Mouse (Mus musculus) A20 (cell line): Measurements from ENCODE around the gene Glt1d1.

Experiments used
- DNase-seq: peaks from one replicate; pipeline ENCODE4 v3.0.0-alpha.2; 2011; ENCODE audit warnings: low read depth, low spot score

Gene Glt1d1

DNA sequence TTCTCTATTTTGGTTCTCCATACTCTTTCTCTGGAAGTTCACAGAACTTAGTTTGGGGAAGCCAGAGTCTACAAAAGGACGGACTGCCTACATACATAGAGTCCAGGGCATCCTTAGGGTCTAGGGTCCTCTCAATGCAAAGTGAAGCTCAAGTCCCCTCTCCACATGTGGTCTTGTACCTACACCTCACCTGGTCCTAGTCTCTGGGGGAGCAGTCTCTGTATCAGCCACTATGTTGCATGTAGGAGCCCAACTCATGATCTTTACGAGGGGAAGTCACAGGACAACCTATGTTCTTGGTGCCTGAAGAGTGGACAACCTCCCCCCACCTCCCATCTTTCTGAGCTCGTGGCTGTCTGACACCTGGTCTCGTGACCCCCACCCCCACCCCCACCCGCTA is 391 bp upstream of the Glt1d1 start:
- no peak for DNase-seq

DNA sequence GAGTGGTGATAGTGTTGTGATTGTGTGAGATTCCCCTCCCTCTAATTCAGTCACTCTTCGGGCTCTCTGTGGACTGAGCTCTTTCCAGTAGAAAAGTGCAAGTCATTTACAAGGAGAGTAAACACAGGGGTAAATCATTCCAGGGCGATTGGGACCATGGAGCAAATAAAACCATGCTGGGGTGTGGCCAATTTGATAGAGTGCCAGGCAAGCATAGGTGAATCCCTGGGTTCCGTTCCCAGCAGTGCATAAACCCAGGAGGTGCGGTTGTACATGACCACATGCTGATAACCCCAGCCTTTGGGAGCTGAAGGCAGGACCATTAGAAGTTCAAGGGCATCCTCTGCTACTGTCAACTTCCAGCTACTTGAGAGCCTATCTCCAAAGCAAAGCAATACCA is 1.1 kb downstream of the Glt1d1 start:
- DNase-seq: no peak

DNA sequence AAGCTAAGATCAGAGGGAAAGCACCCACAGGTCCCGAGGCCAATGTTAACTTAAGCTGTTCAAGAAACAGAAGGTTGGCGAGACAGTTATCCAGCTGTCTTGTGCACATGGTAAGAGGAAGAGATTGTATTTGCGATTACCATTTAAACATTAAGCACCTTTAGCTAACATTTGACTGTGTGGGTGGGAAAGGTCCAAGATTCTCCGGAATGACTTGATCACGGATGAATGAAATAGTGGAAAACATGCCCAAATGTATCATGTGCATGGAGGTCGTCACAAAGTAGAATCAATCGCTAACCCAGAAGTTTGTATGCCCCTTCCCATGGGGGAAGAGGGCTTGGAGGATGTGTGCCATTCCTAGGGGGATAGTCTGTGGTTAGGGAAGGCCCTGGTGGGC is 1.6 kb downstream of the Glt1d1 start:
- no peak for DNase-seq

DNA sequence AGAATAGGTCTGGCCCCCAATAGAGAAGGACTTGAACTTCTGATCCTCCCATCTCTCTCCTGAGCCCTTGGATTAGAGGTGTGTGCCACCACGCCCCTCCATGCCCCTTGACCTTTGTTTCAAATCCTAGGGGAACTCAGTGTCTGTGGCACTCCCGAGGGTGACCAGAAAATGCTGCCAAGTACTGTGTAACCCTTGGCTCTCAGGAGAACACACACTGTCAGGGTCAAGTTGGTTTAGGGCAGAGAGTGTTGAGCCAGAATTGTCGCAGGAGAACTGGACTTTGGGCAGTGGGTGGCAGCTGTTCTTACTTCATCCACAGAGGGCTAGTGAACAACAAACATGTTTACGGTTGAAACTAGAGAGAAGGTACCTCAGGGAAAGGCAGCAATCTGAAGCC is 5.6 kb downstream of the Glt1d1 start:
- DNase-seq: no peak

DNA sequence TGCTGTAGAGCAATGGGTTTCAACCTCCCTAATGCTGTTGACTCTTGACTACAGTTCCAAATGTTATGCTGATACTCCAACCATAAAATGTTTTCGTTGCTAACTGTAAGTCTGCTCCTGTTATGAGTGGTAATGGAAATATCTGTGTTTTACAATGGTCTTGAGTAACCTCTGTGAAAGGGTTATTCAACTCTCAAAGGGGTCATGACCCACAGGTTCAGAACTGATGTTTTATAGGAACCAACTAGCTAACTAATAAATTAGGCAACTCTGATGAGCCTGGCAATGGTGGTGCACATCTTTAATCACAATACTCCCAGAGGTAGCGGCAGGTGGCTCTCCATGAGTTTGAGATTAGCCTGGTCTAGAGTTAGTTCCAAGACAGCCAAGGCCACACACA is 6.1 kb downstream of the Glt1d1 start:
- DNase-seq: no peak

DNA sequence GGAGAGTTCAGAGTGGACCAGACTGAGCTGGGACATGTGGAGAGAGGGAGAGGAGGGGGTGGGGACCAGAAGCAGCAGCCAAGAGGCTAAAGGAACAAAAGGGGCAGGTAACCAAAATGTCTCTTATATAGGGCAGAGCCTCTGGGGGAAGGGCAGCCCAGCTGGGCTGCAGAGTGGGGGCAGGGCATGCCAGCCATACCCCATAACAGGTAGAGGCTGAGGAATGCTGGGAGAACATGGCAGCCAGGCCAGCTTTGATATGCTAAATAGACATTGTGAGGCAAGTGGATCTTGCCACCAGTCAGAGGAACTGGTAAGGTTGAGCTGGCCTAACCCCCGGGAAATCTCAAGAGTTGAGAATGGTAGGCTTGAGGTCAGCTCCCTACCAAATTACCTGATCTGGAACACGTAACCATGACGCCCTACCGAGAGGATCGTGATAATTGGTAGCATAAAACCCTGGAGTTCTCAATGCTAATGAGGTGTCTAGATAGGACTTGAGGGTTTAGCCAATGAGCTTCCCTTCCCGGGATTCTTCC is 7.1 kb downstream of the Glt1d1 start:
- DNase-seq: no peak

DNA sequence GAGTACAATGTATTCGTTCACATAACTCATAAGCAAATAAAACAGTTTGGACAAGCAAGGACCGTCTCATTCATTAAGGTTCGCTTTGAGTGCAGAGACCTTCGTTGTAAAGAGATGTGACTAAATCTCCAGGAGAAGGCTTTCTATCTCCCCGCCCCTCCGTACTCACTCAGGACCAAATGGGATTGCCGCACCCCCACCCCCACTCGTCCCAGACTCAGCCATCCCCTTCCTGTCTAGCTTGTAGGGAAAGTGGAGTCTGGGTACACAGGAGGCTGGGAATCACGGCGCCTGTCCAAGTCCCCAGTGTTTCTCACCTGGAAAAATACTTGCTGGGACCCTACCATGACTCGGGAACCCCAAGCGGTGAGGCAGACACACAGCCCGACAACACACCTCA is 7.6 kb downstream of the Glt1d1 start:
- DNase-seq: no peak

DNA sequence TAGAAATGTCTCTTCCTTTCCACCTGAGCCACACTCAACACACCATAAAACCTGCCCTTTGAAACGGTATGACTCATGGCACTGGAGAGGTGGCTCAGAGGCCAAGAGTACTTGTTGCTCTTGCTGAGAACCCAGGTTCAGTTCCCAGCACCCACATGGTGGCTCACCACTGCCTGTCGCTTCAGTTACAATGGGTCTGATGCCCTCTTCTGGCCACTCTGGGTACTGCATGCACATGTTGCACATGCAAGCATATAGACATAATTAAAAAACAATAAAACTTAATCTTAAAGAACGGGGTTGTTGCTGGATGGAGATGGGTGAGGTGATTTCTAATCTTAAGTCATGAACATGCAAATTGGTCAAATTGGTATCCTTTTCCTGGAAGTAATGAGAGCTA is 8.3 kb downstream of the Glt1d1 start:
- no peak for DNase-seq

DNA sequence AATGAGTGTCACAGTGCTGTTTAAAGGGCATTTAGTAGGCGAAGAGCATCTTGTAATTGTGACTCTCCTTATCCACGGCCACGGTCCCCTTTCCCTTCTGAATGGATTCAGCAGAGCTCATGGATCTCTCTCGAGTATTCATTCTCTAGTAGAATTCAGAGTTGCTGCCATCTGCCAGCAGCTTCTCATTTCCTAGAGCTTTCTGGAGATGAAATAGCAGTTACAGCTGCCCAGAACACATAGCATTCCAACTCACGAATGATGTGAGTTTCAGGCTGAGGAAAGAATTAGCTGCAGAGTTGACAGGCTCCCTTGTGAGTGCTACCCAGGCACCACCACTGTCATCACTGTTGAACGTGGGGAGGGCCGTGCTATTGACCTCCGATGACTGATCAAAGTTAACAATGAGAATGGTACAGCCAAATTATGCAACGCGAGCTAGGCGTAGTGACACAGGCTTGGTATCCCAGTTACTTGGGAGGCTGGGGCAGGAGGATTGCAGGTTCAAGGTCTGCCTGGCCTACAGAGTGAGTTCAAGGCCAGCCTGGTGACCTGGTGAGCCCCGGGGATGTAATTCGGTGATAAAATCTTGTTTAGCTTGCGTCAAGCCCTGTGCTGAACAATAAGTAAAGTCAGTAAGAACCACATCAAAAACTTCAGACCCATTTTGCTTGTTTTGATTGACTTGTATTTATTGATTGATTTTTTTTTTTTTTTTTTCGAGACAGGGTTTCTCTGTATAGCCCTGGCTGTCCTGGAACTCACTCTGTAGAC is 9.3 kb downstream of the Glt1d1 start:
- DNase-seq: no peak

DNA sequence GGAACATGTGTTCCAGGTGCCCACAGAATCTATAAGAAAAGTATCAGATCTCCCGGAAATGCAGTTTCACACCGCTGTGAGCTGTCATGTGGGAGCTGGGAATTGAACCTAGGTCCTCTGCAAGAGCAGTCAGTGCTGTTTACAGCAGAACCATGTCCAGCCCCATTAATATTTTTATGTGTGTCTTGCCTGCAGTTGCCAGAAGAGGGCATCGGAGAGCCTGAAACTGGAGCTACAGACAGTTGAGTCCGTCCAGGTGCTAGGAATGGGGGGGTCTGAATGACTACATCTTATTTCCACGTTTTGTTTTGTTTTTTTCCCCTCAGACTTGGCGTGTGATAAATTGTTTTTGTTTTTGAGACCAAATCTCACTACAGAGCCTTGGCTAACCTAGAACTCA is 16.0 kb downstream of the Glt1d1 start:
- DNase-seq: peak; percentile 60

DNA sequence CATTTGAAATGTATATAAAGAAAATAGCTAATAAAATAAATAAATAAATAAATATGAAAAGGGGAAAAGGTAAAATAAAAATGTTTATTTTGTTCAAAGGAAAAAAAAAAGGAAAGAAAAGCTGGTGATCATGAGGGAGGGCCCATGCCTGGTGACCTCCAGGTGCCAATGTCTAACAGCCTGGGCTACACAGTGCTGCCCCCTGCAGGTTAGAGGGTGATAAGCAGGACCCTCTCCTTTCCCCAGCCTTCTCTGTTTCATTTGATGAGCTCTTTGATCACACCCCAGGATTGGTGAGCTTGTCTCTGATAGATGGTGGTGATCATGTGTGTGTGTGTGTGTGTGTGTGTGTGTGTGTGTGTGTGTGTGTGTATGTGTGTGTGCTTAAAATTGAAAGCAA is 17.0 kb downstream of the Glt1d1 start:
- DNase-seq: peak; percentile 54

DNA sequence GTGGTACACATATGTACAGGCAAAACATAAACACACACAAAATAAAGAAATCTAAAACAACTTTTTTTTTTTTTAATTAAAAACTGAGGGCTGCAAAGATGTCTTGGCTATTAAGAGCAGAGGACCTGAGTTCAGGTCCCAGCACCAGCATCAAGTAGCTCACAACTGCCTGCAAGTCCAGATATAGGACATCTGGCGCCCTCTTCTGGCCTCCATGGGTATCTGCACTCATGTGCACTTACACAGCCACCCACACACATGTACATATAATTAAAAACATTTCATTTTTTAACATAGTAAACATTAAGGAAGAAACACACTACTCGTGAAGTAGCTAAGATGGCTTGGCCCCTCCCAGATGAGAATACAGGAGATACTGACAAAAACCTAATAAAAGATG is 26.2 kb downstream of the Glt1d1 start:
- DNase-seq: no peak

DNA sequence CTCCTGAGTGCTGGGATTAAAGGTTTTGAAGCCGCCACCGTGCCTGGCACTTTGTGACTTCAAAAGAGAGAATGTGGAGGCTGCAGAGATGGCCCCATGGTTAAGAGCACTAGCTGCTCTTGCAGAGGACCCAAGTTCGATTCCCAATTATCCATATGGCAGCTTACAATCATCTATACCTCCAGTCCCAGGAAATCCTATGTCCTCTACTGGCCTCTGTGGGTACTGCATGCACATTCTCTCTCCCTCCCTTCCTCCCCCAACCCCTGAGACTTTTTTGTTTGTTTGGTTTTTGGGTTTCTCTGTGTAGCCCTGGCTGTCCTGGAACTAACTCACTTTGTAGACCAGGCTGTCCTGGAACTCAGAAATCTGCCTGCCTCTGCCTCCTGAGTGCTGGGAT is 27.2 kb downstream of the Glt1d1 start:
- DNase-seq: no peak

DNA sequence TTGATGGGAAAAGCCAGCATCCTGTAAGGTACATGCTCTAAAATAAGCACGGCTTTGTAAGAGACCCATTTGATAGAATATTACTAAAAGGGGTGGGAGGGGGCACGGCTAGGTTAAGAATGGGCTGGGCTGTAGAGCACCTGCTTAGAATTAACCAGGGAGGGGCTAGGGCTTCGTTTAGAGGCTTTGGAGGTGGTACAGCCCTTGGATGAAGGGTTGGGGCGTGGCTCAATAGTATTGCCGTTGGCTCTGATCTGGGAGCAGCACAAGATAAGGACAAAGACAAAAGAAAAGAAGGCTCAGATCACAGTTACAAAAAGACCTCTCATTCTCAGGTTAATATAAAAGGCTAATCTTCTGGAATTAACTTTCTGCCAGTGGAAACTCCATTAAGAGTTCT is 28.2 kb downstream of the Glt1d1 start:
- DNase-seq: no peak

DNA sequence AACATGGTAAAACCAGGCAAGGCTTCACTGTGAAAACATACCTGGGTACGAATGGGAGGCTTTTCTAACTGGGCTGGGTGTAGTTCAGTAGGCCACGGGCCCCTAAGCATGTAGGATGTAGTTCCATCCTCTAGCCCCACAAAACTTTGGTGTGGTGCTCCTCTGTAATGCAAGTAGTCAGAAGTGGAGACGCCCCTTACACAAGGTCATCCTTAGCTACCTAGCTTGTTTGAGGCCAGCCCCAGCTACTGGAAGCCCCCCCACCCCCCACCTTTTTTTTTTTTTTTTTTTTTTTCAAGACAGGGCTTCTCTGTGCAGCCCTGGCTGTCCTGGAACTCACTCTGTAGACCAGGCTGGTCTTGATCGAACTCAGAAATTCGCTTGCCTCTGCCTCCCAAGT is 28.9 kb downstream of the Glt1d1 start:
- DNase-seq: no peak

DNA sequence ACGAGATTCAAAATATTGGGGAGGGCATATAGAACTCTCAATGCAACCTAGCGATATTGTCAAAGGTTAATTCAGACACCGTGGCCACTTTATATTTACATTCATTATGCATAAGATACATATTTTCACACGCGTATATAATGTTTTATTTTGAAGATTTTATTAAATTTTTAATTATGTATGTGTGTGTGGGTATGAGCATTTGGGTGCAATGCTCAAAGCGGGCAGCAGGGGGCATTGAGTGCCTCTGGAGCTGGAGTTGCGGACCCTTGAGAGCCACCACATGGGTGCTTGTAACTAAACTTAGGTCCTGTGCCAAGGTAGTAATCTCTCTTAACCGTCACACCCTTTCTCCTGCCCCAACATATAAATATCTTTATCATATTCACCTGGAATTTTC is 41.9 kb downstream of the Glt1d1 start:
- no peak for DNase-seq

DNA sequence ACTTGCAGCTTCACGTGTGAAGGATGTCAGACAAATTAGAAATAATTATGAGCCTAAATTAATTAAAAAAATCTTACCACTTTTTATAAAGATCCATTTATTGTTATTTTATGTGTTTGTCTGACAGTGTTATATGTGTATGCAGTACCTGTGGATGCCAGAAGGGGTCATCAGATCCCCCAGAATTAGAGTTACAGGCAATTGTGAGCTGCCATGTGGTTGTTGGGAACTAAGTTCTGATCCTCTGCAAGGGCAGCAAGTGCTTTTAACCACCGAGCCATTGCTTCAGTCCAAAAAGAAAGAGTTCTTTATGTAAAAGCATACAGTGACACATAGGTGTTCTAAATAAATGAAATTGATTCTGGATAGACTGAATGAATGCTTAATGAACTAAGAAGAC is 45.5 kb downstream of the Glt1d1 start:
- DNase-seq: no peak

DNA sequence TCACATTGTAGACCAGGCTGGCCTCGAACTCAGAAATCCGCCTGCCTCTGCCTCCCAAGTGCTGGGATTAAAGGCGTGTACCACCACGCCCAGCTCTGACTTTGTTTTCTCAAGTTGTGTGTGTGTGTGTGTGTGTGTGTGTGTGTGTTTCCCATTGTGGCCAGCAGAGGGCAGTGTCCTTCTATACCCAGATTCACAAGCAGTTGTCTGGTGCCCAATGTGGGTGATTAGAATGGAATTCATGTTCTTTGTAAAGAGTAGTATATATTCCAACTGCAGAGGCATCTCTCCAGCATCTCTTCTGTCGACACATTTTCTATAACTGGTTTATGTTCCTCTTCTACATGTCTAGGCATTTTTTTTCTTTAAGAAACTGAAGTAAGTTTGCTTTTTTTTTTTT is 46.4 kb downstream of the Glt1d1 start:
- DNase-seq: peak; percentile 21

DNA sequence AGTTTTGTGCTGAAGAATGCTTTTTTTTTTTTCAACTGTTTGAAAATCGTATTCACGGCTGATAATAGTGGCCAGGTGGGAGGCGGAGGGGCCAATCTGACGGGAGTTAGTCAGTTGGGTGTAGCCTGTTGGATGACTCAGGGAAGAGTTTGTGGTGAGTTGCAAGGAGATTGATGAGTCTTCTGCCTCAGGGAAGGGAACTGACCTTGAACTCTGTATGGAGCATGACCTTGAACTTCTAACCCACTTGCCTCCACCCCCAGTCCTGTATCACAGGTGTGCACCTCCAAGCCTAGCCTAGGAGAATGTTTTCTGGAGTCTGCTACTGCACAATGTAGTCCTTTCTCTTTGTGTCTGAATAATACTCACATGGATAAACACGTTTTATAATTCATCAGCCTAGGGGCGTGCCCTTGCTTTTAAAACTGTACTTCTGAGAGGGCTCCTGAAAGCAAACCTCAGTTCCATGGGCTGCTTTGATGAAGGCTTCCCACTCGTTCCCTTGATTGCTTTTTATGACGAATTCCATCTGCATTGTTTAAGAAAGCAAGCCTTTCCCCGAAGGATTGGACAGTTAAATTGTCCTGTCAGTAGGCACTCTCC is 56.6 kb downstream of the Glt1d1 start:
- DNase-seq: no peak

DNA sequence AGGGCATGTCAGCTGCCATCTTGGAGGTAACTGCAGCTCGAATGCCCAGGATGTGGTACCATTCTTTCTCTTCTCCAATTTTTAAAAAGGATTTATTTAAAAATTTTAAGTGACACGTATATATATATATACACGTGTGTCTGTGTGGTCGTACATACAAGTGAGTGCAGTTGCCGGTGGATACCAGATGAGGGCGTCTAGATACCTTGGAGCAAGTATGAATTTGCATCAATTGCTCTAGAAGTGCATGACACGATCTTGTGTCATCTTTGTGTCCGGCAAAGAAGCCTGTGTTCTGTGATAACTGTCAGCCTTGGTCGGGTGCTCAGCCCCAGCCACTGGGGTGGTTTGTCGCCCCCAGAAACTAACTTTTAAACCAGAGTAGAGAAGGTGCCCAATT is 59.0 kb downstream of the Glt1d1 start:
- no peak for DNase-seq

DNA sequence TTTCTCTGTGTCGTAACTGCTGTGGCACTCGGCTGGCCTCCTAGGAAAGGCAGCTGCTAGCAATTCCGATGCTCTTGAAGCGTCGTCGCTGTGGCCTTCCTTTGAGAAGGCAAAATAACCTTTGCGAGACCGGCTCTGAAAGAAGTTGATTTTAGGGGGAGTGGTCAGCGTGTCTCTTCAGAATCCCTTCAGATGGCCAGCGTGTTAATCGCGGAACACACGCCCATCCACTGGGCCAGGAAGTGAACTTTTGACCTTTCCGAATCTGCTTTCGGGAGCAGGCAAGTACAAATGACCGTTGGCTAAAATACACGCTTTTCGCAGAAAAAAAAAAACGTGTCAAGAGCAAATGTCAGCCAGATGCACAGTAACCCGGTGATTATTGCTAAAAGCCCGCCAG is 59.5 kb downstream of the Glt1d1 start:
- no peak for DNase-seq

DNA sequence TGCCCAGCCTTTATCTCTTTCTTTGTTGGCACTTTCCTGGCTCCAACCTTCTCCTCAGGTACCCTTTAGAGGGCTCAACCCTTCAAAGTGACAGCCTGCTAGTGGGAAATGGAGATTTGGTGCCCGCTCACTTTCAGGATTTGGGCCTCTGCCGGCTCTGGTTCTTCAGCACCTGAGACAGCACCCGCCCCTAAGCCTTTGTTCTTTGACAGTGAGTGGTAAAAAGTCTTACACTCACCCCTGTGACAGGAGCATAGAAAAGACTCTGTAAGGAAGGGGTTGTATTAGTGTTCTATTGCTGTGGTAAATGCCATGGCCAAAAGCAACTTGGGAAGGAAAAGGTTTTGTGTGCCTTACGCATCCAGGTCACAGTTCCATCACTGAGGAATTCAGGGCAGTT is 63.8 kb downstream of the Glt1d1 start:
- no peak for DNase-seq

DNA sequence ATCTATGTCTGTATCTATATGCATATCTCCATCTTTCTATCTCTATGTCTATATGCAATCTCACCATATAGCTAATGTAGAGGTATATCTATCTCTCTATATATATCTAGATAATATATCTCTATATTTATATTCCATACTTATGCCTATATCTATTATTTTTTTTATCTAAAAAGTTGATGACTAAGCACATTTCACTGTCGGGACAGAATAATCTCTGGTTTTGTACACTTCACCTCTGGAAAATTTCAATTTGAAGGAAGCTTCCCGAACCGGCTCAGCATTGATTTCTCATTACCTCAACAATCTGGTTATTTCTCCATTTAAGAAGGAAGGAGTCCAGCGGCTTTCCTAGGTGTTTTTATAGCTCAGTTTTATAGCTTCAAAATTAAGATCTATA is 64.5 kb downstream of the Glt1d1 start:
- no peak for DNase-seq

DNA sequence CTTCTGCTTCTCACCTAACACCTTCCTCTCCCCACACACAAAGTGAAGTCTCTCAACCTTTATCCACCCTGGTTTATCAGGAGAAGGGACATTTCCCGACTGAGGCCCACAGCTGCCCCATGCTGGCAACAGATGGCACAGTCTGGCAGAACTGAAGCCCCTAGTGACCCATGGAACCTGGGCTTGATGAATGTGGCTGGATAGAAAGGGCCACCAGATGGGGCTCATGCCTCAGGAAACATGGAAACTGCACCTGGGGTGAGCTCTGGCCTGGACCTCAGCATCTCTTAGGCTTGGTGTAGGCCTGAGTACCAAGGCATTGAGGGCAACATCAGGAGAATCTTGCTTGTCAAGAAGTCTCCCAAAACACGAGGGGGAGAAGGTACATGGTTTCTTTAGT is 66.5 kb downstream of the Glt1d1 start:
- no peak for DNase-seq
